Mouse (Mus musculus): ENCODE measurements around the gene Mcub. TPM values are rescaled to one million over a fixed set of nuclear protein-coding genes. Genes with fewer than 3 reads are reported as not detected.

The Mcub gene
- 1 to 10 TPM; 1.6 to 2.2 TPM for total RNA-seq (2021)
- polyA plus RNA-seq (2012; rRNA removed) = 2.1 and 3.6 TPM in 2 replicates
- long read RNA-seq = 0 reads

DNA sequence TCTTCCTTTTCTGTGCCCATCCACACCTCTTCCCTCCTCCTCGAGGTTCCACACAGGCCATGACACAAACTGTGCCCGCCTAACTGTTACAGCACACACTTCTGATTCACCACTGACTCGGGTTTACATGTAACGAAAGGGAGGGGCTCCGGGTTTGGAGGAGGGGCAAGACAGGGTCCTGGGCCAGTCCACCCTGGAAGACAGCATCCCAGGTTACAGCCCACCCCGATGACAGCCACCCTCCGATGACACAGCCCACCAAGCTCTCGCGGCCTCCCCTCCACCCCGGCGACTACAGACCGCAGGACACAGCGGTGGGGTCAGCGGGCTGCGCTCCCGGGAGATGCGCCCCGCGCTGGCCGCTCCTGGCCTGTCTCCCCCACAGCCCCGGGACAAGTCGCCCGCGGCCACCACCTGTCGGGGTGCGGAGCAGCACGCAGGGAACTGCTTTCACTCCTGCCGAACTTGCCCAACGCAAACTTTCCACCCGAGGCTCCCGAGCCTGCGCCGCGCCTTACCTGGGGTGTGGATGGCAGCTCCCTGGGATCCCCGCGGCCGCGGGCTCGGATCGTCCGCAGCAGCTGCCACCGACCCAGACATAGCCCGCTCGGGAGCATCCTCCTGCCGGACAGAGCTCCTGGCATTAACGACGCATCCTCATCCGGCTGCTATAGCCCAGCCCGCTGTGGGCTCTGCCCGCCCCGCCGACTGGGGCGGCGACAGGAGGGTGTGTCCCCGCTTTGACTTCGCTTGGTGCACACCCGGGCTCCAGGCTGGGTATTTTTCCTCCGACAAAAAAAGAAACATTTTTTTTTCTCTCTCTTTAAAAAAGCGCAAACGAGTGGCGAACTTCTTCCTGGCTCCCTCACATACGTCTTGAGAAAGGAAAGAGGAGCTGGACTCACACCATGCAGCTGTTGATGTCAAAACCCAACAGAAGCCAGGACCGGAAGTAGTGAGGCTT, at the start of gene Mcub:
Gene Mcub (minus strand): TSS at position 775 of the 964 bp plus-strand sequence.
- DNase-seq = peak; percentile 70 to 77
- intact Hi-C loops (cut with DNase I) = no loop called here
- WGBS = under 1% methylated on average over 61 of the region's 63 CpGs
- Histone ChIP-seq H3K79me2 (replicated peaks; ENCODE audit: control insufficient read depth, insufficient read depth, low read length) (no peaks in the 10 kb centered on the region), H3K27me3 (ENCODE audit: control insufficient read depth, insufficient read depth, low read length) (peaks cover 3% of the 10 kb centered on the region; the same call in 1 of the 2 replicates), H3K4me3 (peak within 1 kb of the TSS; percentile 57), H3K27ac (no peak within 1 kb of the TSS; the same call in 1 of the 2 replicates), H3K4me1 (ENCODE audit: control insufficient read depth, insufficient read depth, low read length) (peaks cover 4% of the 10 kb centered on the region), H3K9ac (ENCODE audit: low read depth, low read length) (peak within 1 kb of the TSS; percentile 45), H3K36me3 (ENCODE audit: control insufficient read depth, insufficient read depth, low read length) (no peaks in the 10 kb centered on the region)
- no peak for TF ChIP-seq CTCF (IDR thresholded peaks at IDR 0.05)
- TF ChIP-seq POLR2A (IDR thresholded peaks at IDR 0.05; ENCODE audit: insufficient read depth, low read depth, low read length) = no peak
- no peak for TF ChIP-seq EP300 (IDR thresholded peaks at IDR 0.05; ENCODE audit: insufficient read depth, low read depth, low read length)

DNA sequence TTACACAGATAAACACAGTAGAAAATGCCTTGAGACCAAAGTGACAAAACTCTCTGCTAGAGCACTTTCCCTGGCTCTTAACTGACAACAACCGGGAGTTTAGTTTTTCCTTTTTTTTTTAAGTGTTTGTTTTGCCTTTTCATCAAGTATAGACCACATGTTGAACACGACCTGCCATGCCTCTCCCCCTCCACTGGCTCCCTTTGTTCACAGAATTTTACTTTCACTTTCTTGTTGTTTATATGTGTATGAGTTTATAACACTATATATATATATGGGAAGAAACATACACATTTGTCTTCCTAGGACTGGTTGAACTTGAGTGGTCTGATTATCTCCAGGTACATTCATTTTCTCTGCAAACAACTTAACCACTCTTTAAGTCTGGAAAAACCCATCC, 42.9 kb upstream of the Mcub start:
- H3K79me2 ChIP-seq (replicated peaks; ENCODE audit: control insufficient read depth, insufficient read depth, low read length) = peaks cover 4% of the 10 kb centered on the region; the same call in 1 of the 2 replicates
- 56% methylated on average over 2 of the region's 2 CpGs for WGBS

DNA sequence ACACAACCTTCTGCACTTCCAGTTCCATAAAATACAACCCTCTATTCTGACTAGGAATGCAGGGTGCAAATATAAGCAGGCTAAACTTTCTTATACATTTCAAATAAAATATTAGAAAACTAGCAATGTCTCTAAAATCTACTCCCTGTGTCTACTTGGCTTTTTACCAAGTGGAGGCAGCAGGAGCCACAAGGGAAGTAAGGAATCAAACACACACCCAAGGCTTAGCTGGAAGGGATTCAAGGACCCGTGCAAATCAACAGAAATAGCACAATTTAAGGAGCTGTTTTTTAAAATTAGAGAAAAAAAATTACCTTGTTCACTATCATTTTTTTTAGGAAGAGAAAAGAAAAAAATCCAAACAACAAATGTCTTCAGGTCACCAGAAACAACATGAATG, 41.2 kb upstream of the Mcub start:
- intact Hi-C loops (cut with DNase I) = no loop called here
- WGBS = 49% methylated on average over 1 of the region's 1 CpGs
- DNase-seq = no peak
- Histone ChIP-seq H3K36me3 (ENCODE audit: control insufficient read depth, insufficient read depth, low read length) (no peaks in the 10 kb centered on the region), H3K79me2 (replicated peaks; ENCODE audit: control insufficient read depth, insufficient read depth, low read length) (peaks cover 2% of the 10 kb centered on the region; the same call in 1 of the 2 replicates), H3K4me1 (ENCODE audit: control insufficient read depth, insufficient read depth, low read length) (no peaks in the 10 kb centered on the region), H3K27ac (no peak overlapping the region), H3K27me3 (ENCODE audit: control insufficient read depth, insufficient read depth, low read length) (no peaks in the 10 kb centered on the region), H3K4me3 (no peak overlapping the region), H3K9ac (ENCODE audit: low read depth, low read length) (no peak overlapping the region)
- no peak for TF ChIP-seq EP300 (IDR thresholded peaks at IDR 0.05; ENCODE audit: insufficient read depth, low read depth, low read length)
- TF ChIP-seq CTCF (IDR thresholded peaks at IDR 0.05) = no peak
- no peak for TF ChIP-seq POLR2A (IDR thresholded peaks at IDR 0.05; ENCODE audit: insufficient read depth, low read depth, low read length)

More for the DNA sequence above, 42.9 kb upstream of the Mcub start:
- H3K9ac ChIP-seq (ENCODE audit: low read depth, low read length) = no peak overlapping the region
- no peaks in the 10 kb centered on the region for H3K4me1 ChIP-seq (ENCODE audit: control insufficient read depth, insufficient read depth, low read length)
- no peak overlapping the region for H3K4me3 ChIP-seq
- DNase-seq = no peak
- no peaks in the 10 kb centered on the region for H3K36me3 ChIP-seq (ENCODE audit: control insufficient read depth, insufficient read depth, low read length)
- TF ChIP-seq EP300 (IDR thresholded peaks at IDR 0.05; ENCODE audit: insufficient read depth, low read depth, low read length) = no peak
- TF ChIP-seq POLR2A (IDR thresholded peaks at IDR 0.05; ENCODE audit: insufficient read depth, low read depth, low read length) = no peak
- H3K27me3 ChIP-seq (ENCODE audit: control insufficient read depth, insufficient read depth, low read length) = no peaks in the 10 kb centered on the region
- intact Hi-C loops (cut with DNase I) = no loop called here
- no peak overlapping the region for H3K27ac ChIP-seq

DNA sequence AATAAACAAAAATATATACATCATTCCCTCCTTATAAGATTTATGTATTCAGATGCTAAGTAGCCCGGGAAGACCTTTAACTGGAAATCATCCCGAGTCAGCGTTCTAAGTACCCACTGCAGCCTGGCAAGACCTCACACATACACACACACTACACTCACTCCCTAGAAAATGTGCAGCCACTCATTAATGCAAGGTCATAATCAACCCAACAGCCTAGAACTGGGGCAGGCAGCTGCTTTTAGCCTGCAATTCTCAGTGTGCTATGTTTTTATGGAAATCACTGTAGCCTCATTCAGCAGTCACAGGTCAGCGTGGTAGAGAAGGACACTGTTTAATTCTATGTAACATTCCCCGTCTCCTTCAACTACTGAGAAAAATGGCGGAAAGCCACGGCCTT, 36.1 kb upstream of the Mcub start:
- WGBS = 93% methylated on average over 7 of the region's 7 CpGs
- Histone ChIP-seq H3K36me3 (ENCODE audit: control insufficient read depth, insufficient read depth, low read length) (no peaks in the 10 kb centered on the region), H3K4me3 (no peak overlapping the region), H3K4me1 (ENCODE audit: control insufficient read depth, insufficient read depth, low read length) (no peaks in the 10 kb centered on the region), H3K27me3 (ENCODE audit: control insufficient read depth, insufficient read depth, low read length) (no peaks in the 10 kb centered on the region), H3K27ac (no peak overlapping the region), H3K9ac (ENCODE audit: low read depth, low read length) (no peak overlapping the region), H3K79me2 (replicated peaks; ENCODE audit: control insufficient read depth, insufficient read depth, low read length) (no peaks in the 10 kb centered on the region)
- TF ChIP-seq POLR2A (IDR thresholded peaks at IDR 0.05; ENCODE audit: insufficient read depth, low read depth, low read length) (no peak), CTCF (IDR thresholded peaks at IDR 0.05) (no peak), EP300 (IDR thresholded peaks at IDR 0.05; ENCODE audit: insufficient read depth, low read depth, low read length) (no peak)
- intact Hi-C loops (cut with DNase I) = no loop called here
- no peak for DNase-seq

GRCm38 (mm10) chr3:130000926-130001325, 30.9 kb upstream of the Mcub start:
- intact Hi-C loops (cut with DNase I) = no loop called here
- no peak for DNase-seq
- H3K4me1 ChIP-seq (ENCODE audit: control insufficient read depth, insufficient read depth, low read length) = no peaks in the 10 kb centered on the region
- no peak overlapping the region for H3K4me3 ChIP-seq
- TF ChIP-seq EP300 (IDR thresholded peaks at IDR 0.05; ENCODE audit: insufficient read depth, low read depth, low read length) = no peak
- TF ChIP-seq POLR2A (IDR thresholded peaks at IDR 0.05; ENCODE audit: insufficient read depth, low read depth, low read length) = no peak
- TF ChIP-seq CTCF (IDR thresholded peaks at IDR 0.05) = no peak
- H3K27me3 ChIP-seq (ENCODE audit: control insufficient read depth, insufficient read depth, low read length) = no peaks in the 10 kb centered on the region
- H3K36me3 ChIP-seq (ENCODE audit: control insufficient read depth, insufficient read depth, low read length) = no peaks in the 10 kb centered on the region
- no peaks in the 10 kb centered on the region for H3K79me2 ChIP-seq (replicated peaks; ENCODE audit: control insufficient read depth, insufficient read depth, low read length)
- H3K27ac ChIP-seq = no peak overlapping the region
- 89% methylated on average over 11 of the region's 11 CpGs for WGBS
- no peak overlapping the region for H3K9ac ChIP-seq (ENCODE audit: low read depth, low read length)

- H3K27me3 ChIP-seq (ENCODE audit: control insufficient read depth, insufficient read depth, low read length) = no peaks in the 10 kb centered on the region
- H3K36me3 ChIP-seq (ENCODE audit: control insufficient read depth, insufficient read depth, low read length) = no peaks in the 10 kb centered on the region
- no peaks in the 10 kb centered on the region for H3K4me1 ChIP-seq (ENCODE audit: control insufficient read depth, insufficient read depth, low read length)
- no peak overlapping the region for H3K9ac ChIP-seq (ENCODE audit: low read depth, low read length)
- H3K4me3 ChIP-seq = no peak overlapping the region
- 69% methylated on average over 6 of the region's 6 CpGs for WGBS
- DNase-seq = no peak
- no peaks in the 10 kb centered on the region for H3K79me2 ChIP-seq (replicated peaks; ENCODE audit: control insufficient read depth, insufficient read depth, low read length)
- TF ChIP-seq CTCF (IDR thresholded peaks at IDR 0.05) (no peak), EP300 (IDR thresholded peaks at IDR 0.05; ENCODE audit: insufficient read depth, low read depth, low read length) (no peak), POLR2A (IDR thresholded peaks at IDR 0.05; ENCODE audit: insufficient read depth, low read depth, low read length) (no peak)
- intact Hi-C loops (cut with DNase I) = no loop called here
- no peak overlapping the region for H3K27ac ChIP-seq
Observed at GRCm38 (mm10) chr3:129998526-129998925, 28.5 kb upstream of the Mcub start.

Measured in heart, adult 2 months (tissue).